Comparison of ENCODE assay signal across 30 mouse cellular contexts in the genomic region with DNA sequence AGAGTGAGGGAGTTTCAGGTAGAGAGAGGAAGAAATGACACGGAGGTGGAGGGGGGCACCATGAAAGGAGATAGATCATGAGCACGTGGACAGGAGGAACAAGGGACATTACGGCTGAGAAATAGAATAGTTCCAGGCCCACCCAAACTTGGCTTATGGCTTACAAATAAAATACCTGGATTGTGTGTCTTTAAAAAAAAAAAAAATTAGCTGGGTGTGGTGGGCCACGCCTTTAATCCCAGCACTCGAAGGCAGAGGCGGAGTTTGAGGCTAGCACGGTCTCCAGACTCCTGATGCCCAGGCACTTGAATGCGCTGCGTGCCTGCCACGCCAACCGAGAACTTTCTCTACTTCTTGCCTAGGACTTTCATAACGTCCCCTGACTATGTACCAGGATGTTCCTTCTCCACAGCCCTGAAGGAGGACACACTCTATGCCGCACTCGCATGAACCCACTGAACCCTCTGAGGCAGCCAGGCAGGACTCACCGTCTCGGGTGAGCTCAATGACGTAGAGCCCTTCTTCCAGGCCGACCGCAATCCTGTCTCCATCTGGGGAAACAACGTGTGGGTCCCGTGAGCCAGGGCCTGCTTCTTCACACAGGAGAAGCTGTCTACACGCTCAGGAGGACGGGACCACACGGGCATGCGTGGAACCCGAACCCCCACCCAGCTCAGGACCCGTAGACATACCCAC. TPM values are rescaled to one million over a fixed set of nuclear protein-coding genes. Genes with fewer than 3 reads are reported as not detected.
"Had no signal": no experiment of that assay in that cellular context is flagged by ENCODE, and none has a peak within 500 bp of the region (broad histone marks: within the 10 kb centered on the region; RNA-seq: fewer than 3 reads in every experiment).

No protein-coding gene starts in this region.

- H3K27me3 ChIP-seq: heart, embryonic 12.5 days; hindbrain, embryonic 12.5 days; intestine, embryonic 15.5 days; kidney, embryonic 15.5 days; limb, embryonic 13.5 days; limb, embryonic 15.5 days; liver, embryonic 12.5 days had no signal

- H3K9me3 ChIP-seq: heart, embryonic 10.5 days; heart, embryonic 12.5 days; hindbrain, embryonic 10.5 days; hindbrain, embryonic 12.5 days; intestine, embryonic 15.5 days; kidney, embryonic 15.5 days; limb, embryonic 13.5 days; limb, embryonic 15.5 days; liver, embryonic 12.5 days had no signal

- H3K4me1 ChIP-seq: heart, embryonic 10.5 days; heart, embryonic 12.5 days; hindbrain, embryonic 10.5 days; hindbrain, embryonic 12.5 days; intestine, embryonic 15.5 days; kidney, embryonic 15.5 days; limb, embryonic 13.5 days; limb, embryonic 15.5 days; liver, embryonic 12.5 days had no signal

- H3K4me2 ChIP-seq: heart, embryonic 12.5 days; hindbrain, embryonic 12.5 days; hindbrain, embryonic 14.5 days; intestine, embryonic 15.5 days; kidney, embryonic 15.5 days; limb, embryonic 13.5 days; limb, embryonic 15.5 days; liver, embryonic 12.5 days had no signal

- H3K4me3 ChIP-seq: heart, embryonic 10.5 days; heart, embryonic 12.5 days; hindbrain, embryonic 10.5 days; hindbrain, embryonic 12.5 days; intestine, embryonic 15.5 days; kidney, embryonic 15.5 days; limb, embryonic 13.5 days; limb, embryonic 15.5 days; liver, embryonic 12.5 days had no signal

- ATAC-seq: hindbrain, embryonic 16.5 days; inflammation-experienced regulatory T-cells, adult 6 months; intestine, embryonic 15.5 days; liver, embryonic 12.5 days had no signal

- H3K27ac ChIP-seq: heart, embryonic 10.5 days; hindbrain, embryonic 10.5 days; hindbrain, embryonic 12.5 days; hindbrain, embryonic 14.5 days; intestine, embryonic 15.5 days; kidney, embryonic 15.5 days; kidney, postnatal 0 days; limb, embryonic 13.5 days; limb, embryonic 15.5 days; liver, embryonic 12.5 days; liver, embryonic 14.5 days had no signal

- DNase-seq: gastrocnemius, postnatal 14 days; gastrocnemius, postnatal 36 days; heart, adult 18-20 months; heart, postnatal 10 days; heart, postnatal 4 days; kidney, adult 11 months; kidney, adult 2 months; kidney, adult 9 months; kidney, postnatal 14 days; kidney, postnatal 36 days; layer of hippocampus, adult 9-11 months; layer of hippocampus, postnatal 36 days; left cerebral cortex, postnatal 4 days had no signal

- H3K9ac ChIP-seq: heart, embryonic 12.5 days; hindbrain, embryonic 12.5 days; hindbrain, embryonic 14.5 days; intestine, embryonic 15.5 days; kidney, embryonic 15.5 days; limb, embryonic 13.5 days; limb, embryonic 15.5 days; liver, embryonic 12.5 days; liver, embryonic 14.5 days had no signal

RNA-seq across cellular contexts. Expression of a gene that starts 30.6 kb away (rescaled TPM):
- total RNA-seq: gastrocnemius, adult 18-20 months; gastrocnemius, adult 8-10 months; gastrocnemius, postnatal 36 days; heart, adult 18-20 months; heart, postnatal 10 days; heart, postnatal 25 days had no signal
- polyA plus RNA-seq: inflammation-experienced regulatory T-cells, adult 6 months had no signal
